Mouse (Mus musculus): ENCODE measurements around the gene Rarb. TPM values are rescaled to one million over a fixed set of nuclear protein-coding genes. Genes with fewer than 3 reads are reported as not detected.

Gene Rarb
- total RNA-seq, 2 experiments from 2014 or later, result not detected

DNA sequence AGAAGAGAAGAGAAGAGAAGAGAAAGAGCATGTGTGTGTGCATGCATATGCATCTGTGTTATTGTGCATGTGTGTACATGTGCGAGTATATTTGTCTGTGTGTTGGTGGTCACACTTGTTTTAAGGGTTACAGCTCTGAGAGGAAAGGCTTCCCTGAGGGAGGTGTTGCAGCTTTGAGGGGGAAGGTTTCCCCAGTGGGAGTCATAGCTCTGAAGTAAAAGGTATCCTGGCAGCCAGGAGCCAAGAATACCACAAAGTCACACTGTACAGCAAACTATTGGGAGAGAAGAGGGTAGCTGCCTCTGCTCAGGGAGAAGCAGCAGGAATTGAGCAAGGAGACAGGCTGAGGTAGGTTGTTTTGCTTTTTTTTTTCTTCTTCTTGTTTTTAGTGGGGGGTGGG, 81.2 kb downstream of the Rarb start:
- ATAC-seq (replicated peaks; ENCODE audit: low FRiP score, poor library complexity, severe bottlenecking), result no peak

DNA sequence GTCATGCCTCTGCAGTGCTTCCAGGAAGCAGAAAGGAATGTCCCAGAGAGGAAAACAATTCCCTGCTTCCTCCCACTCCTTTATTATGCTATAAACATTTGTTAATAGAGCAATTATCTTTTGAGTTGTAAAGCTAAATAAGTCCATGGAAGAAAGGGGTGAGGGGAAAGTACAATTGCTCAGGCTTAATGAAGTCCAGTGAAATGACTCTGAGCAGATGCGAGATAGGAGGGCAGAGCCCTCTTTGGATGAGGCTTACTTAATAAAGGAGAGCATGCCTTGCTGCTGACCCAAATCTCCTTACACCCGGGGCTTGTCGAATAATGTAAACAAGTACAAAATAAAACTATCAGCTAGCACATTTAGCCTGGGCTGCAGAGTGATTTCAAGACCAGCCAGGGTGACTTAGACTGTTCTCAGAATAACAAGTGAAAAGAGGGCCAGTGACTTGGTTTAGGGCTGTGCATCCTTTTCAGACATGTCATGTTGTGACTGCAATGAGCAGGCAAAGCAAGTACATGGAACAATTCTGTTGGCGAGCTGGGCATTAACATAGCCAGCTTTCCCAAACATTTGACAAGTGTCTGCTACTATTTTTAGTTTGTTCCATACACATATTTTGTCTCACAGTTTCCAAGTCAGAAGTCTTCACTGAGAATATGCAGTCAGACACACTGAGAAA, 83.5 kb downstream of the Rarb start:
- ATAC-seq (replicated peaks; ENCODE audit: low FRiP score, poor library complexity, severe bottlenecking), result no peak

DNA sequence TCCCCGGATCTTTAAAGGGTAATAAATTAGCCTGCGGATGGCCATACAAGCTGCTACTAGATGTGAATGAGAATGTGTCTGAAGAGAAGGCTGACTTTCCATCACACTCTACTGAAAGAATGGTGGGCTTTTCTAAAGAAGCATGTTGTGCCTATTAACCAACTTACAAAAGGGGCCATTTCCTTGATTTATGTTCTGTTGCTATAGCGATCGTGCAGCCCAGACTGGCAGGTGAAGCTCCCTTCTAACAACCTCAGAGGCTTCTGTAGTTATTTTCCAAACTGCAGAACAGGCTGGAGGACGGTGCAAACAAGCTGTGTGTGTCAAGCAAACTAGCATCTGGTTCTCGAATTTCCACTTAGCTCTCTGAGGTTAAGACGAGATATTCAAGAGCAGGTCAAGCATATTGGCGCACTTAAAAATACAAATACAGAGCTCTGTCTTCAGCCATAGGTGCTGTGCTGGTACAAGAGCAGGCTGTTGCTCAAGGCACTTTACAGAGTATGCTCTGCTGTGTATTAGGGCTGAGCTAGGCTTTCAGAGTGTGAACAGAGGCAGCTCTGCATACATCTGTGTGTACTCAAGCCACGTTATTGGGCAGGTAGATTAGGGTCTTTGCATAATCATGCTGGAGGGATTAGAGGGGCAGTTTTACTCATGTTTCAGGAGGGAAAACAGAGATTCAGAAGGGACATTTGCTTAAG, 85.2 kb downstream of the Rarb start:
- ATAC-seq (replicated peaks; ENCODE audit: low FRiP score, poor library complexity, severe bottlenecking), result no peak

DNA sequence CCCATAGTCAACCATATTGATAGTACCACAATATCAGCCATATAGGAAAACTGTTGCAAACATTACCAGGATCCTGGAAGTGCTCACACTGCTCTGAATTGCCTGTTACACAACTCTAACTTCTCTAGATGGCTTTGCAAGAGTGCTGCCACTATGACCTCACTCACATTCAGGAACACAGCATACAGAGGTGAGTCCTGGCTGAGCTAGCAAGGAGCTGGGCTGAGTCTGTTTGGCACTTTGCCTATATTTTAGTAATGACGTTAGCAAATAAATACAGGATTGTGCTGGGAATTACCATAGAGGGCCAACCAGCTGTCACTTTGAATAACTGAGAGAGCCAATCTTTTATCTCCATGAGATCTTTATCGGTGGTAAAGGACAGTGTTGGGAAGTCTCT, 86.9 kb downstream of the Rarb start:
- ATAC-seq (replicated peaks; ENCODE audit: low FRiP score, poor library complexity, severe bottlenecking), result no peak

DNA sequence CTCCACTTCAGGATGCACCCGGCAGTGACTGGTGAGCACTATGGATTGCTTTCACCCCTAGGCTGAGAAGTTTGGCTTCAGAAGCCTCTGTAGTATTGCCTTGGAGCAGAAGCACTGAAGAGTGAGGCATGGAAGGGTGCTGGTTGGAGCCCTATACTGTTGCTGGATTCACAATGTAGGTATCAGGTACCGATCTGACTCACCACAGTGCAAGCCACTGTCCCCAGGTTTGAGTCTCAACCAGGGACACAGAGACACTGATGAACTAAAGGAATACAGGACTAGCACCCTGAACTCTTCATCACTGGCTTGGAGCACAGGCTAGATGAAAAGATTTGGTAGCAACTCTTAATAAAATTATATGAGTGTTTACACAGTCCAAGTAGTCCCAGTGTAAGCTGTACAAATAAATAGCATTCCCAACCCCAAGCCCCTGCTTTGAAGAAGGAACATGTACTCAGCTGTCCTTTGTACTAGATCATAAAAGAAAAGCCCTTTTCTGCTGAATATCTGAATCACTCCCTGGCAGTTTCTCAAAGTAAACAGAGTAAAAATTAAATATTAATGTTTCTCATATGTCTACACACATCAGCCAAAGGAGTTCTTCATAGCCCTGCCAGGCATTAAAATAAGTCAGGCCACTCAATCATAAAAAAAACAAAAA, 90.6 kb downstream of the Rarb start:
- no peak for ATAC-seq (replicated peaks; ENCODE audit: low FRiP score, poor library complexity, severe bottlenecking)

DNA sequence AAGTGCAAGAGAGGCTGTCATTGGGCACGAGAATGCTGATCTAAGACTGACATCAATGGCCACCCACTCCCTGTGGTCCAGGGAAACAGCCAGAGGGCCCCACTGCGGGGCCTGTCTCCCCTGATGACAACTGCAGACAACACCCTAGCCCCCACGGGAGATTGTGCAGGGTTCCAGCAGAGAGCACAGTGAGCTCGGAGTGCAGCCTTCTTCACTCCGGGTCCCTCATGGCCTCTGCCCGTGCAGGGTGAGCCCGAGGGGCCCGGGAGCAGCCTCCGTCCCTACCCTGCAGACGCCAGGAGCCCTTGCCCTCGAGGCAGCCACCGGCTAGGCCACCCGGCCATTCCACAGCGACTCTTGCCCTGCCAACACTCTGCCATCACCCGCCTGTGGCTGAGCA, 95.0 kb downstream of the Rarb start:
- ATAC-seq (replicated peaks; ENCODE audit: low FRiP score, poor library complexity, severe bottlenecking), result no peak

DNA sequence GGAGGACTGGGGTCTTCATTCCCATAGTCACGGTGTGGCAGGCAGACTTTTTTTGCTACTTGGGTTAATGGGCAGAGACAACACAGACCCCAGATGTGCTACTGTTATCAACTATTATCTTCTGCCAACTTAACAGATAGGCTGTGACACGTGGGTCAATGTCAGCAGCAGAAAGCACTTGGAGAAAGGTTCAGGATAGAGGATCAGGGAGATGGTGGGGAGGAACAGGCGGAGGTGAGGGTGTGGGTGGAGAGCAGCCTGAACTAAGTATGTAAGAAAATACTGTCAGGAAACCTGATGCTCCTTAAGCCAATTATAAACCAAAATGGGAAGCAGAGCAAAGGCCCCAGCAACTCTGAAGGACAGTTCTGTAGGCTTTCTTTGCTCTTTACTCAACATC, 101.1 kb downstream of the Rarb start:
- ATAC-seq (replicated peaks; ENCODE audit: low FRiP score, poor library complexity, severe bottlenecking), result no peak

DNA sequence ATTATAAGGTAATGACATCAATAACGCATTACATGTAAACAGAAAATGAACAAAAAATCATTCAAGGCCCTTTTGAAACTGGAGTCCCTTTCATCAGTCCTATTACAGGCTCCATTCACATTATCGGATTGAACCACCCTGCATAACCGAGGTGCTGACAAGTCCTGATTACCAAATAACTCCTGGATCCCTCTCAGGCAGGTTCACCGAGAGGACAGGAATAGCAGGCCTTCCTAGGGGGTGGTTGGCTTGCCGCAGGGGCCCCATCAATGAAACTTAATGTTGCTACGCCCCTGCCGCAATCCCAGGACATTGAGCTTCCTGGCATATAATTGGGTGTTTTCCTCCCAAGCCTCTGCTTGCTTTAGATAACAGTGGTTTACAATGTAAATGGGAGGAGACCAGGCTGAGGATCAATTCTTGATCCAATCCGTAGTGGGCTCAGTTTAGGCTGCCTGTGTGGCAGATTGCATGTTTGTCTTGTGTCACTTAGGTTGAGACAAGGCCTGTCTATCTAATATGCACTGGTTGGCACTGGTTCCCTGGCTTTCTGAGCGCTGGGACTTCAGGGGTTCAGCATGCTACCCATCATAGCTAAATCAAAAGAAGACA, 104.5 kb downstream of the Rarb start:
- no peak for ATAC-seq (replicated peaks; ENCODE audit: low FRiP score, poor library complexity, severe bottlenecking)

DNA sequence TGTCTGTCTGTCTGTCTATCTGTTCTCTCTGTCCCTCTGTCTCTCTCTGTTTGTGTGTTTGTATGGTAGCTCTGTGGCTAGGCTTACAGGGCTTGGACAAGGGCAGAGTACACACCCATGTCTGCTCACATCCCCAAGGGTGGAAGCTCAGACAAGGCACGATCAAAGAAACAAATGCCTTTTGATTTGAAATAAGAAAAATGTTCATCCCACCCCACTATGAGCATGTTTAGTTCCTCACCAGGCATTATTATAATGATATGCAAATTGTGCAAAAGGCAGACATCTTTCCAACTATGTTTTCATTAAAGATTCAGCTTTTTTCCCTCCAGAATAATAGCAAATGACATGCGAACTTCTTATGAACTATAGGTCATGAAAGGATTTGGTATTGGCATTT, 105.2 kb downstream of the Rarb start:
- no peak for ATAC-seq (replicated peaks; ENCODE audit: low FRiP score, poor library complexity, severe bottlenecking)

DNA sequence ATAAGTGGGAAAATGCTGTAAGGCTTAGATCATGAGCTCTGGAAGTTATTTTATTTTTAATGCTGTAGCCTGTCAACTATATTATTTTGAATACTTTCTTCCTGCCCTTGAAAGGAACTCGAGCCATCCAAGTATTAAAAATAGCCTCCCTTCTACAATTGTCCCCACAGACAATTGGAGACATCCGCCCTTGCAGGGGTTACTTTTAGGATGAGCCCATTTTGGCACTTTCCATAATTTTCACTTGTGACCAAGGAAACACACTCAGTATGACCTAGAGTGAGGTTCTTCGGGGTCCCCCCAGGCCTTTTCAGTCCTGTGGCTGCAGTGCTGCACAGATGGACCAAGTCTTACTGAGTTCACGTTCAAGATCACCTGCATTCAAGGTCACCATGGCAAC, 119.7 kb downstream of the Rarb start:
- ATAC-seq (replicated peaks; ENCODE audit: low FRiP score, poor library complexity, severe bottlenecking), result no peak

DNA sequence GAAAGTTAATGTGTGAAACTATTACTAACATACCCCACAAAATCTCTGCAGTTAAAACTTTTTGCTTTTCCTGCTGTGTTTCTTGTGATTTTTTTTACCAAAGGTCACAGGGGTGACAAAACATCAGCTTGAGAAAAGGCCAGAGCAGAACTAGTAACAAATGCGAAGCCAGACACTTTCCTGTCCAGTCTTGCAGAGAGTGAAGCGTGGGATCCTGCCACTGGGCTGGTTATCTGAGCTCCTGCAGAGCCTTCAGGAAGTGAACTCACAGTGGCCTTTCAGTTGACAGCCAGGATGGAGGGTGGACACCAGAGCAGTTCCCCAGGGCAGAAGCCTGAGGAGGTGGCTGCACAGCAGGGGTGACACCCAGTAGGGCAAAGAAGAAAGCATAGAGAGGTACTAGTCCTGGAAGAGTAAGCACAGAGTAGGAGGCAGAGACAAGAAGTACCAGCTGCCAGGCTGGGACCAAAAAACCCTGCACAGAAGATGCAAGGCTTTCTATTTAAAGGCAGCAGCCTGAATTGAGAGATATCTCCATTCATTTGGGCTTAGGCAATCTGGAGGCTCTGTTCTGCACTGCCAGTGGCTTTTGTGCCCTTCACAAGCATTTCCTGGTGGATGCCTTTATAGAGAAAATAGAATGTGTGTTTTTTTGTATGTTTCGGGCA, 123.4 kb downstream of the Rarb start:
- no peak for ATAC-seq (replicated peaks; ENCODE audit: low FRiP score, poor library complexity, severe bottlenecking)

DNA sequence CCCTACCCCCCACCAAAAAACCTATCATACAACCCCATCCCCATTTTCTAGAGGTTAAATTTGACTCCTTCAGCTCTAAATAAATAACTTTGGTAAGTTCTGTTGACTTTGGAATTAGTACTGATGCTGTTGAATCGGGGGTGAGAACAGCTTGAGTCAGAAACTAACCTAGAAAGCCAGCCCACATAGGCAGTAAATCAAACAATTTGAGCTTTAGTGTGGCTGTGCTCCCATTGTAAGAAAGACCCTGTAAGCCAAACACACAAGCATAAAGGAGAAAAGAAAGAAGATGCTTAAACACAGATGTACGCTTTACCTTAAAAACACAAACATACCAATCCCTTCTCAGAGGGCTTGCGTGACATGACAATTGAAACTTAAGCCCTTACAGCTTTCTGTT, 140.6 kb downstream of the Rarb start:
- ATAC-seq (replicated peaks; ENCODE audit: low FRiP score, poor library complexity, severe bottlenecking), result no peak

DNA sequence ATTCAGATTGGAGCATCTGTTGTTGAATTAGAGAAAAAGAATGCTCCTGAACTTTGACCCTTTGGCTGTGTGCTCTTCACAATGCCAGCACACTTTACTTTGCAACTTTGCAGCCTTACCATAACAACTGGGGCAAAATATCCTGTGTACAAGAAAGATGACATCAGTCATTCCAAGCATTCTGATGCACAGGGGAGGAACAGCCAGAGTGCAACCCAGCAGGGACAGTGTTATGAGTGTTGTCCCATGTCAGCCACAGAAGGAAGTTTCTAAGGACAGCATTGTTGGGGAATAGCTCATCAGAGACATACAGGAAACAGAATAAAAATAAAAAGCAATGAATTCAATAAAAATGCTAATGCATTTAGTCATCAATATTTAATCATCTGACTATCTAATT, 141.9 kb downstream of the Rarb start:
- ATAC-seq (replicated peaks; ENCODE audit: low FRiP score, poor library complexity, severe bottlenecking), result no peak

DNA sequence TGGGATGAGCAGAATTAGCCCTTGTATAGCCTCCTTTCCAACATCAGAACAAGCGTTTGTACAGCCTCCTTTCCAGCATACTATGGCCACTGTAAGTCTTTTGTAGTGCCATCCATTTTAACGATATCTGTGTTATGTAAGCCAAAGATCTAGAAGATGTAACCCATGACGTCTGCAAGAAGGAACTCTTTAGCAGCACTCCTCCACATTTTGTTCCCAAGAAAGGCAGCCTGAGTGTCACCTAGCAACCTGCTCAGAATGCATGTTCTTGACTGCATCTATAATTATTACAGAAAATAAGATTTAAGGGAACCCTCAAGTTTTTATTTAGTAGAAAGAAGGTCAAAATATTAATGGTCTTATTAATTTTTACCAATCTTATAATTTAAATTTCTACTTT, 148.4 kb downstream of the Rarb start:
- ATAC-seq (replicated peaks; ENCODE audit: low FRiP score, poor library complexity, severe bottlenecking), result no peak

DNA sequence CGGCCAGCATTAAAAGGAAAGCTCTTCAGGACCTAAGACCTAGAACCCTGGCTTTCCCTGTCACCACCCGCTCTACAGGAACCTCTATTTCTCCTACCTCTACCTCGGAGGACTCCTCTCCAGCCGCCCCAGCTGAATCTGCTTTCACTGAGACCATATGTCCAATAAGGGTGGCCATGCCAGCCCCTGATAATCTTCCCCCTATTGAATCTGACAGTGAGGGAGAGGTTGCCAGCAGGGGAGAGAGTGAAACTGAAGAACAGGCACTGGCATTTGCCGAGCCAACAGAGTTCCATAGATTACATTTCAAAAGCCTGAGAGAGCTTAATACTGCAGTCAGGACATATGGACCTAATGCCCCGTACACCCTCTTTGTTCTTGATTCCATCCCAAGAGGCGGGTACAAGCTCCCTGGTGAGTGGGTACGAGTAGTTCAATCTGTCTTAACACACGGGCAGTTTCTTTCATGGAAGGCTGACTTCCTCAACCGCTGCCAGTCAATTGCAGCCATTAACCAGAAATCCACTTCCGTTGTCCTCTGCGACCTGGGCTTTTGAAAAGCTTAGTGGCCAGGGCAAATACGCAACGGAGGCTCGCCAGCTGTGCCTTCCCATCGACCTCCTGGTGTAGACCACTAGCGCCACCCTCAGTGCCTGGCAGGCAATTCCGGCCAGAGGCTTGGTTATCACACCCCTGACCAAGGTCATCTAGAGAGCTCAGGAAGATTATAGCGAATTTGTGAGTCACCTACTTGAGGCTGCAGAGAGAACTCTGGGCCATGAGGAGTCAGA, 179.6 kb downstream of the Rarb start:
- no peak for ATAC-seq (replicated peaks; ENCODE audit: low FRiP score, poor library complexity, severe bottlenecking)

DNA sequence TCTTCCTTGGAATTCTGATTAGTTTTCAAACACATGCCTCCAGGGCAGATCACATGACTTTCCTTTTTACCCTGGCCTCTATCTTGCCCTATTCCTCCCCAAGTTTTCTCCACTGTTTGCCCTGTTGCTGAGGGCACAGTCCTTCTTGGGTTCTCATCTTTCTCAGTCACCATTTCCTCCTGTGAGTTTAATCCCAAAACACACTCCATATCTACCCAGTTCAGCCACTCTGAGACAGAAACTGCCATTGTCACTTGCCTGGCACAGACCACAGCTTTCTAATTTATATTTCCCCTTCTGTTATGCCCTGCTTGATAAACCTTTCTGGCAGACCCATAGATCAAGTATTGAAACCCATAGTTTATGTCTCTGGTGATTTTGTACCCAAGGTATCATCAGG, 205.0 kb downstream of the Rarb start:
- ATAC-seq (replicated peaks; ENCODE audit: low FRiP score, poor library complexity, severe bottlenecking), result no peak

DNA sequence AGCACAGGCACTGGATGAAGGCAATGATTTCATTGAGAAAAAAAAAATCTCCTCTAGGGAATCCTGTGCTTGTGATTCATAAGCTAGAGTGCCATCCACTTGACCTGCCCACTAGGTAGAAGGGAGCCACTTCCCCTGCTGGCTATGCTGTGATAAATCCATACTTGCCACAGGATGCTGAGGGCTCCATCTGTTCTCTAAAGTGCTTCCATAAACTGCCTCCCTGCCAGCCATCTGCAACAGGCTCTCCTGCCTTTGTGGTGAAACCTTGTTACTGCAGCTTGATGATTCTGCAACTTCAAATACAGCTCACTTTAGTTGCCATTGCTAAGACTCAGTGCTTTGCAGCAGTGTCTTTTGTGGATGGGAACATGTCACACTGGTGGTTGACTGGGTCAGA, 213.5 kb downstream of the Rarb start:
- no peak for ATAC-seq (replicated peaks; ENCODE audit: low FRiP score, poor library complexity, severe bottlenecking)

DNA sequence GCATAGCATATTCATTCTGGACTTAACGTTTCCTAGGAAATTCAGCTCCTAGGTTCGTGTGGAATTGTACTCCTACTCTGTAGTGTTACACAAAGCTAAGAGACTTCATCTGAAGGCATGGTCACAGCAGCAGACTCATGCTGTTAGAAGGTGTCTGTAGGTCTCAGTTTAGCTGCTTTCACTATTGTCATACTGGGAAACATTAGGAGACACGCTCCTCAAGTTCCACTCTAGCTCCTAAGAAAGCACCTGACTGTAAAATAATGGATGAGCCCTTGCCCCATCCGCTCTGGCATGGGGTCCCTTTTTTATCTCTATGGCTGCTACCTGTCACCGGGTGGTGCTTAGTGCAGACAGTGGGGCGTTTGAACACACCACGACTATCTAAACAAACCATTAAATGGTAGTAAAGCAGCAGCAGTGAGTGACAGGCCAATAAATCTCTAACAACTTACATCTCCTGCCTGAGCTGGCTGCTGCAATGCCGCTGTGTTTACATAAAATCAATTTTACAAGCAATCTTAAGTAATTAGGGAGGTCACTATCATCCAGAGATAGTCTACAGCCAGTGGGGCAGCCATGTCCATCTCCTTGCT, 214.4 kb downstream of the Rarb start:
- ATAC-seq (replicated peaks; ENCODE audit: low FRiP score, poor library complexity, severe bottlenecking), result no peak

DNA sequence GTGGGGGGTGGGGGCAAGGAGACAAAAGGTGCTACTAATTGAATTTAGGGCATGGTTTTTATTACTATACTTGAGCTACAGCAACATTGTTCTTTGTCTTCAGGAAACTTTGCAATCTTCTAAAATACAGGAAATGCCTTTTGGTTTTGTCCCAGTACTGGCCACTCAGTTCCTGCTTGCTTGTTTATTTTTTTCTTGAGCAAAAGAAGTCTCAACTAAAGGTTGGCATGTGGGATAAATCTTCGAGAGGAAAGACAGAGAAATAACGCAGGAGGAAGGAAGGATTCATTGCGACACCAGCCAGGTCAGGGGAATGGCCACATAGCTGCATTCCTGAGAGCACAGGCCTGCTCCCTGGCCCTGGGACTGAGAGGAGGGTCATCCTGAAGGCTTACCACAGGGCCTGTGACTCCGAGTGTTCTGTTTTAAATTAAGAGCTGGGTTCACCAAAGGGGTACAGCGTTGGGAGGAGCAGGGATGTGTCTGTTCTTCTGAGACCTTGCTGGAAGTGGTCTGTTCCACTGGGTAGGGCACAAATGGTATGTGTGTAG, 215.8 kb downstream of the Rarb start:
- ATAC-seq (replicated peaks; ENCODE audit: low FRiP score, poor library complexity, severe bottlenecking), result no peak

Data from erythroblast, adult 5-6 weeks (primary cell).